Mouse (Mus musculus) mesoderm, embryonic 11.5 days (tissue): Measurements from ENCODE around the gene Ace.
"Not testable (repeated sequence)": the region's sequence is repeated elsewhere in the genome, so short reads cannot be mapped to it uniquely, and the experiment has no call there.

Experiments used
- DNase-seq: peaks from one replicate; pipeline ENCODE4 v3.0.0-alpha.2; 2012; ENCODE audit warnings: low read depth, low spot score

Ace gene

GRCm38 (mm10) chr11:105989446-105989845 lies 21.7 kb downstream of the Ace start:
- DNase-seq: no peak

DNA sequence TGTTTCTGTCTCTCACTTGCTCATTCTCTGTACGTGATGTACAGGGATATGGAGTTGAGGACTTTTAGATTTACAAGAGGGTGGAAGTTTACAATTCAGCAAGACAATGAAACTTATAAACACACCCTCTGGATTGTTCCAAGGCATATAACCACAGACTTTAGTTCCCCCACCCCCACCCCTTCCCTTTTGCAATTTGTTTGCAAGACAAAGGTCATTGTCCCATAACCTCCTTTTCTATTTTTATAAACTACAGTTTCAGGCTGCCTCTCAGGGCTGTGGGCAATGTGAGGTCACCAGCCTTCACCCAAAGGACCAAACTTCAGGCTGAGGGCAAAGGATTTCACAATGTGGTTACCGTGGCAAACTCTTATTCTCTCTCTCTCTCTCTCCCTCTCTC lies 22.5 kb downstream of the Ace start:
- DNase-seq: no peak

DNA sequence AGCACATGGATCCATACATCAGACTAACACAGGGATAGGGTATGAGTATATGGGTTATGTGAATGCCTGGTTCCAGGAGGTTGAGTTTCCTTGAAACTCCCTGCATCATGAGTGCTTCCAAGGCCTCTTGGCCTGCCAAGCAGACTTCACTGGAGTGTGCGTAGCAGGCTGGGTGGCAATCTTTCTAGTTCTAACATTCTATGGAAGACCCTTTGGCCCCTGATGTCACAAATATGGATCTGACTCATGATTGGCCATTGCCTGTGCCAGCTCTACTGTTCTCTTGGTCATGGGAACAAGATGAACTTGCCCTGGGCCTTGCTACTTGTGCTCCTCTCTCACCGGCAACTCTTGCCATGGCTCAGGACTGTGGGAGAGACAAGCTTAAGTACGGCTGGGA lies 26.6 kb downstream of the Ace start, which contains the start of gene Ace3:
Gene Ace3 (plus strand): TSS at position 301 of the 400 bp plus-strand sequence.
- DNase-seq: no peak

- DNase-seq: no peak
Measured at GRCm38 (mm10) chr11:106000062-106000461, 32.3 kb downstream of the Ace start.

GRCm38 (mm10) chr11:106001718-106002117 lies 34.0 kb downstream of the Ace start:
- peak; percentile 11 for DNase-seq

DNA sequence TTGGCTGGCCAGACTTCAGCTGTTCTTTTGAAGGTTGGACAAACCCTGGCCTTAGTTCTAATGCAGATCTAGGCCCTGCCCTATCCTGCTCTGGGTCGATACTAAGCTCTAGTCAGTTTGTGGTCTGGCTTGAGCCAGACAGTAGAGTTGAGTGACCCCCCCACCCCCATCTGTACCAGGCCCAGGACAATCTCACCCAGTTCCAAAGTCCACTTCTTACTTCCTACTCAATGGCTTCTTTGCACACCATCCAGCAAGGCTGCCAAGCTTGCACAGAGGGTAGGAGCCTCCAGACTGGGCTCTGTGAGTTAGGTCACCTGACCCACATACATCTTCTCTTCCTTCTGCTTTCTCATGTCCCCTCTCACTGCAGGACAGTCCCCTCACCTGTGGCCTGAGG lies 36.8 kb downstream of the Ace start:
- no peak for DNase-seq

GRCm38 (mm10) chr11:106005970-106006369 lies 38.2 kb downstream of the Ace start:
- DNase-seq: no peak

GRCm38 (mm10) chr11:106007821-106008220 lies 40.1 kb downstream of the Ace start, which contains the start of gene Kcnh6:
TSS of gene Kcnh6 (plus strand) at chr11:106008124.
- peak; percentile 89 for DNase-seq

GRCm38 (mm10) chr11:106012711-106013110 lies 45.0 kb downstream of the Ace start:
- peak; percentile 37 for DNase-seq

GRCm38 (mm10) chr11:106013556-106014225 lies 45.9 kb downstream of the Ace start:
- no peak for DNase-seq

- no peak for DNase-seq
Measured at GRCm38 (mm10) chr11:106016440-106016839, 48.7 kb downstream of the Ace start.

GRCm38 (mm10) chr11:106020051-106020763 lies 52.5 kb downstream of the Ace start:
- peak; percentile 40 for DNase-seq

DNA sequence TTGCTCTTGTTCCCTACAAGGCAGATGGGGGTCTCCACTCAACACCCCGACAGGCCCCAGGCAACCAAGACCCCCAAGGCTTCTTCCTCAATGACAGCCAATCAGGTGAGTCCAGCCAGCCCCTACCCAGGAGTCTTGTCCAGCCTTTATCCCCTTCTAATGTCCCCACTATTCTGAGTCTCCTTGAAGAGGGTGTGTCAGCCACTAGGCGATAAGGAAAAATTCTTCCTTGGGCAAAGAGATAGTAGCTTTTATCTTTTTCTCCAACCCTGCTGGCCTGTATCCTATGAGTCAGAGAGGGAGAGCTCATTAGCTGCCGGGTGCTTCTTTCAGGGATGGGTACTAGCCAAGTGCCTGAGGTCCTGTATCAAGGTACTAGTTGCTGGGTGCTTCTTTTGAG lies 58.0 kb downstream of the Ace start:
- DNase-seq: no peak

- peak; percentile 46 for DNase-seq
Measured at GRCm38 (mm10) chr11:106026465-106027151, 58.9 kb downstream of the Ace start.

GRCm38 (mm10) chr11:106027607-106028006 lies 59.9 kb downstream of the Ace start:
- no peak for DNase-seq

GRCm38 (mm10) chr11:106032074-106032473 lies 64.3 kb downstream of the Ace start:
- DNase-seq: not testable (repeated sequence)

- DNase-seq: no peak
Measured at GRCm38 (mm10) chr11:106033491-106033919, 65.8 kb downstream of the Ace start.

DNA sequence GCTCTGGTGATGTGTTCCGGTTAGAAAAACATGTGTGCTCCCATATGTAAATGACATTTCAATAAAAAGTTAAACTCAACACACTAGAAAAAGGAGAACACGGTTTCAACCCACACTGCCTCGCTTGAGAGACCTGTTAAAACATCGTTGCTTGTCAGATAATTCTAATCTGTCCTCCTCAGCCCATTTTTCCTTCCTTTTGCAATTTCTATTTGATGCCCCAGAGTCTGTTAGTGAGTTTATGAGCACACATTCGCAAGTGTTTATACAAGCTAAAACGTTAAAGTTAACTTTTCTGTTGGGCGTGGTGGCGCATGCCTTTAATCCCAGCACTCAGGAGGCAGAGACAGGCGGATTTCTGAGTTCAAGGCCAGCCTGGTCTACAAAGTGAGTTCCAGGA lies 67.2 kb downstream of the Ace start:
- DNase-seq: no peak

DNA sequence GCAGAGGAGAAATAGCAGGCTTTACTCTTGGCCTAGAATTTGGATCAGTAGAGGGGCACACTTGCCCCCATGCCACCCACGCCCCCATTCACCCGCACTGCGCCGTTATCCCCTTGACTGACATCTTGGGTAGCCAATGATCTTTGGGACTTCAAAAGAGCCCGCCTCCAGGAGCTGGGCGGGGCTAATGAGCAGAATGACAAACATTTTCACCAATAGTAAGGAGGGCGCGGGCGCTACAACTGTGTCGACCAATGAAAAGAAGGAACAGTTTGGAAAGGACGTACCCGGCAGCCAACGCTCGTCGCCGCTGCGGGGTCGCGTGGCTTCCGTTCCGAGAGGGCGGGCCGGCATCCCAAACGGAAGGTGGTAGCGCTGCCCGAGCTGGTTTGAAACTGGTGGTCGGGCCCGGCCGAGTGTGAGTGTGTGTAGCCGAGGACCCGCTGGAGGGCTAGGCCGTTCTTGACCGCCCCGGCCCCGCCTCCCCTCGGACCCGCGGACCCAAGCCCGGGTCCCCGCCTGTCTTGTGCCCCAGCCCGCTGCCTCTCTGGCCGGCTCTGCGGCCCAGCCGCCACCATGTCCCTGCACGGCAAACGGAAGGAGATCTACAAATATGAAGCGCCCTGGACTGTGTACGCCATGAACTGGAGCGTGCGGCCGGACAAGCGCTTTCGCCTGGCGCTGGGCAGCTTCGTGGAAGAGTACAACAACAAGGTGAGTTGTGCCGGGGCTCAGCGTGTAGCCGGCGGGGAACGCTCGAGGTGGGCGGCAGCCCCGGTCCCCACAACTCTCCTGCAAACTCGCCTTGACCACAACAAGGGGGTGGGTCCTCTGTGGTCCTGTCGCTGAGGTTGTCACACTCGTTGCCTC lies 69.0 kb downstream of the Ace start, which contains the start of gene Dcaf7:
Gene Dcaf7 (plus strand): TSS at position 325 of the 870 bp plus-strand sequence.
- peak; percentile 97 for DNase-seq

- peak; percentile 79 for DNase-seq
Measured at GRCm38 (mm10) chr11:106037418-106037751, 69.6 kb downstream of the Ace start.
